Mouse (Mus musculus): ENCODE results near the gene Atp23.
"Not testable (repeated sequence)": the region's sequence is repeated elsewhere in the genome, so short reads cannot be mapped to it uniquely, and the experiment has no call there.

The Atp23 gene

DNA sequence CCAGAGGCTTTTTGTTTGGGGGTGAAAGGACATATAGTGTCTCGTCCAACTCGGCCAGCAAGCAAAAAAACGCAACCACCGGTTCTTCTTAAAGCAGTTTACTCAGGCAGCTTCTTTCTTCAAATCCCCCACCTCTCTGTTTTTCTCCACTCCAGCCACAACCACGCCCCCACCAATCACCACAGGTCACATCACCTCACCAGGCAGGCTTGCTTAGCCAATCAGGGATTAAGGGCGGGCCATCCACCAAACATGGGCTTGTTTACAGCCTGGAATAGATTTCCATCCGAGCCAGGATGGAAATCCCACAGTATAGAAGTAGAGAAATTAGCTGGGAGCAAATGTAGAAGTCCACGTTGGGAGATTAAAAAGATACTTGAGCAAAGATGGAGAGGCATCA, 74.9 kb downstream of the Atp23 start:
- DNase-seq (ENCODE audit: low read depth): not testable (repeated sequence)

- no peak for DNase-seq (ENCODE audit: low read depth)
Observed at GRCm38 (mm10) chr10:126822418-126822817, 78.7 kb downstream of the Atp23 start.

All from induced T-regulatory cell, adult 2 months (primary cell).